Mouse (Mus musculus): ENCODE data around the gene Caln1. TPM values are rescaled to one million over a fixed set of nuclear protein-coding genes. Genes with fewer than 3 reads are reported as not detected.

The Caln1 gene
- polyA plus RNA-seq, 1 experiment from 2014 or later: 10.1 TPM

- no peak overlapping the region for H3K4me3 ChIP-seq
- no peak for ATAC-seq (ENCODE audit: low FRiP score)
- H3K9me3 ChIP-seq: no peaks in the 10 kb centered on the region
- no peak overlapping the region for H3K27ac ChIP-seq
- no peak overlapping the region for H3K4me2 ChIP-seq
- 91% methylated on average over 8 of the region's 8 CpGs for WGBS
- H3K27me3 ChIP-seq: no peaks in the 10 kb centered on the region
- no peaks in the 10 kb centered on the region for H3K4me1 ChIP-seq (replicated peaks)
- H3K36me3 ChIP-seq: no peaks in the 10 kb centered on the region
- H3K9ac ChIP-seq: no peak overlapping the region
These were observed 31.1 kb downstream of the Caln1 start for GRCm38 (mm10) chr5:130400136-130400917.

GRCm38 (mm10) chr5:130405201-130405600 lies 35.9 kb downstream of the Caln1 start:
- Histone ChIP-seq H3K9ac (no peak overlapping the region), H3K4me1 (replicated peaks) (no peaks in the 10 kb centered on the region), H3K9me3 (no peaks in the 10 kb centered on the region), H3K27ac (no peak overlapping the region), H3K4me3 (no peak overlapping the region), H3K27me3 (no peaks in the 10 kb centered on the region), H3K36me3 (no peaks in the 10 kb centered on the region), H3K4me2 (no peak overlapping the region)
- 18% methylated on average over 1 of the region's 1 CpGs for WGBS
- no peak for ATAC-seq (ENCODE audit: low FRiP score)

GRCm38 (mm10) chr5:130409706-130410105 lies 40.5 kb downstream of the Caln1 start:
- H3K4me2 ChIP-seq: no peak overlapping the region
- H3K27ac ChIP-seq: no peak overlapping the region
- WGBS: 92% methylated on average over 6 of the region's 6 CpGs
- ATAC-seq (ENCODE audit: low FRiP score): no peak
- no peak overlapping the region for H3K9ac ChIP-seq
- no peaks in the 10 kb centered on the region for H3K36me3 ChIP-seq
- no peaks in the 10 kb centered on the region for H3K27me3 ChIP-seq
- no peak overlapping the region for H3K4me3 ChIP-seq
- H3K9me3 ChIP-seq: peaks cover 7% of the 10 kb centered on the region; the same call in 1 of the 2 replicates
- no peaks in the 10 kb centered on the region for H3K4me1 ChIP-seq (replicated peaks)

DNA sequence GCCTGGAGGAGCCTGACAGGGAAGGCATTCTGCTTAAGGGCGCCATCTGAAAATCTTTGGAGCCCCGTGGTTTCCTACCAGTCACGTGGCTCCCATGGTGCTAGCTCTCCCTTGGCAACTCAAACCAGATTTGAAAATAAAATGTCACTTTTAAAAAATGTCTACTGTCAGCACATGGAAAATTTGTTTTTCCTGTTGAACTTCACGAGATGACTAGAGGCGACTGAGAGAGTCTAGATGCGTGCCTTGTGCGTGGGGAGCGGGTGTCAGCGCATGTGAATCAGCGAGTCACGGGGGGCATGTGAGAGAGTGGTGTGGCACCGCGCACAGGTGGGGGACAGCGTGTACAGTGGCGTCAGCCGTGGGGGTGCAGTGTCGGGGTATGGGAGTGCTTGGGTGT lies 42.3 kb downstream of the Caln1 start:
- ATAC-seq (ENCODE audit: low FRiP score): no peak
- 95% methylated on average over 17 of the region's 17 CpGs for WGBS

DNA sequence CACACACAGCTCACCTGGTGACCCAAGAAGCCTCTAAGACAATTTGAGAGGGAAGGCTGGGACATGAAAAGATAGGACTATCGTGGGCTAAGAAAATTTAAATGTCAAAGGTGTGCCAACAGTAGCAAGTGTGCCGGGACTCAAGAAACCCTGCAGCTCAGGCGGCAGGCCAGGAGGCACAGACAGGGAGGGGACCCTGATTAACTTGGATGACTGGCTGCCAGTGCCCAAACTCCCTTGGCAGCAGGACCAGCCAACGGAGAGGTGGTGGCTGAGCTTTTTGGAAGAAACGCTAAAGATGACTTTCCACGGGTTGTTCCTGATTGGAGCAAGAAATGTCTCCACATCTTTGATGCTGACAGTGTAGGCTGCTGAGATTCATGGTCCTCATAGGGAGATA lies 78.2 kb downstream of the Caln1 start:
- ATAC-seq (ENCODE audit: low FRiP score): no peak
- H3K4me1 ChIP-seq (replicated peaks): peaks cover 30% of the 10 kb centered on the region
- no peak overlapping the region for H3K4me2 ChIP-seq
- no peak overlapping the region for H3K27ac ChIP-seq
- peaks cover 55% of the 10 kb centered on the region for H3K27me3 ChIP-seq
- no peaks in the 10 kb centered on the region for H3K36me3 ChIP-seq
- WGBS: 40% methylated on average over 6 of the region's 6 CpGs
- H3K9ac ChIP-seq: no peak overlapping the region
- no peaks in the 10 kb centered on the region for H3K9me3 ChIP-seq
- no peak overlapping the region for H3K4me3 ChIP-seq

More for the DNA sequence above, 42.3 kb downstream of the Caln1 start:
- peaks cover 7% of the 10 kb centered on the region; the same call in 1 of the 2 replicates for H3K9me3 ChIP-seq
- no peak overlapping the region for H3K9ac ChIP-seq
- H3K4me3 ChIP-seq: no peak overlapping the region
- H3K4me2 ChIP-seq: no peak overlapping the region
- no peaks in the 10 kb centered on the region for H3K4me1 ChIP-seq (replicated peaks)
- H3K36me3 ChIP-seq: no peaks in the 10 kb centered on the region
- H3K27ac ChIP-seq: no peak overlapping the region
- H3K27me3 ChIP-seq: no peaks in the 10 kb centered on the region

- Histone ChIP-seq H3K36me3 (no peaks in the 10 kb centered on the region), H3K9ac (peak overlapping the region; percentile 78), H3K27ac (no peak overlapping the region), H3K9me3 (no peaks in the 10 kb centered on the region), H3K4me2 (peak overlapping the region; percentile 98), H3K4me1 (replicated peaks) (peaks cover 30% of the 10 kb centered on the region), H3K27me3 (peaks cover 55% of the 10 kb centered on the region), H3K4me3 (peak overlapping the region; percentile 63)
- under 1% methylated on average over 20 of the region's 20 CpGs for WGBS
- ATAC-seq (ENCODE audit: low FRiP score): peak; percentile 43
These were observed 79.2 kb downstream of the Caln1 start for GRCm38 (mm10) chr5:130448491-130448890.

DNA sequence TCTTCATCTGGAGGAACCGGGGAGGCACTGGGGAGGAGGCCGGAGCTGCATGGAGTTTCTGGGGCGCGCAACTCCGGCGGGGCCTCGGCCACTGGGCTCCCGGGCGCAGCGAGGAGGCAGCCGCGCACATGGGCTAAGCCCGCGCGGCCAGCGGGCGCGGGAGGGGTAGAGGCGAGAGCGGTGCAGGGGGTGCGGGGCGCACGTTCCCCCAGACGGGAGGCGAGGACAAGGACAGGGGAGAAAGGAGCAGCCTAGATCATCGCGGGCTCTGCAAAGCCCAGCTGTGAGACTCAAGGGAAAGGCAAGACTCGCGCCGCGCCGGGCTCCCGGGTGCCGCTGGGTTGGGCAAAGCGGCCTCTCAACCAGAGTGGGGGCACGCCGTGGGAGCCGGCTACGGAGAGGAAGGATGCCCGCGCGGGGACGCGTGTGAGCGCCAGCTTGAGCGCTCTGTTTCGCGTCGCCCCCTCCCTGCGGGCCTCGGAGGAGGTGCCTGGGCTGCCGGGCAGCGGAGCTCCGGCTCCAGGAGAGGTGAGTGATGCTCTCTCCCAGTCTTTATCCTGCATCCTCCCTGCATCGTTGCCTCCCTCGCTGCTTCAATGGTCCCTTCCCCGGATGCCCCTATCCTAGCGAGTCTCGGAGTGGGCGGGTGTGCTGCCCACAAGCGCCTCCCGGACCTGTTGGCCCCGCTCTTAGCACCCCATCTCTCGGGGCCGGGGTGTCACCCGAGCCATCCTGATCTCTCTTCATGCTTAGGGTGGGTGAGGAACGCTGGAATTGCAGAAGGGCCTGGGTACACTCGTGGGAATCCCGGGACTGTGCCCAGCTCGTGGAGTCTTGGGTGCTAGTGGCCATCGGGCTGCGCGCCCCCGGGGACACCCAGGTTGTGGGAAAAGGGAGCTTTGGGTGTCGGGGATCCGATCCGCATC lies 79.9 kb downstream of the Caln1 start:
- H3K4me2 ChIP-seq: peak overlapping the region; percentile 98
- no peaks in the 10 kb centered on the region for H3K9me3 ChIP-seq
- under 1% methylated on average over 72 of the region's 77 CpGs for WGBS
- peak overlapping the region; percentile 78 for H3K9ac ChIP-seq
- peak; percentile 75 for ATAC-seq (ENCODE audit: low FRiP score)
- H3K4me3 ChIP-seq: peak overlapping the region; percentile 63
- peaks cover 55% of the 10 kb centered on the region for H3K27me3 ChIP-seq
- no peak overlapping the region for H3K27ac ChIP-seq
- H3K4me1 ChIP-seq (replicated peaks): peaks cover 30% of the 10 kb centered on the region
- no peaks in the 10 kb centered on the region for H3K36me3 ChIP-seq

DNA sequence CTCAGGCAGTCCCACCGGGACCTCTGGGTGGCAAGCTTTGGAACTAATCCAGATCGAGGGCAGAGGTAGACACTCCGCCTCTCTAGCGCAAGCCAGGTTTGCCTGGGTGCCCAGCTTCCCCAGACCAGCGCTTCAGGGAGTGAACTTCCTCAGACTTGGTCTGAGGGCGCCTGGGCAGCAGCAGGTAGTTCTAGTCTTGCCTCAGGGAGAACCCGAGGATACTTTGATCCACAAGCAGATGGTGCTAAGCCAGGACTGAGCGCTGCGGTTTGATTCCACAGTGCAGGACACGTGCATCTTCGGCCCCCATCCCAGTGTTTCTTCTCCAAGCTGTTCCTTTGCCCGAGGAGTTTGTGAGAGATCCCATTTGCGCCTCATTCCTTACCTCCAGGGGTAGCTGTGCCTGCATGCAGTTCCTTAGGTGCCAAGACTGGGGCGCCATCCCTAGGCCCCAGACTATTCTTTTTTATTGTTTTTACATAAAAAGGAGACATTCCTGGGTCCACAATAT lies 80.8 kb downstream of the Caln1 start:
- peak overlapping the region; percentile 63 for H3K4me3 ChIP-seq
- peak overlapping the region; percentile 78 for H3K9ac ChIP-seq
- WGBS: 7% methylated on average over 14 of the region's 14 CpGs
- H3K27ac ChIP-seq: no peak overlapping the region
- no peaks in the 10 kb centered on the region for H3K9me3 ChIP-seq
- peak overlapping the region; percentile 98 for H3K4me2 ChIP-seq
- ATAC-seq (ENCODE audit: low FRiP score): no peak
- peaks cover 30% of the 10 kb centered on the region for H3K4me1 ChIP-seq (replicated peaks)
- peaks cover 55% of the 10 kb centered on the region for H3K27me3 ChIP-seq
- no peaks in the 10 kb centered on the region for H3K36me3 ChIP-seq

DNA sequence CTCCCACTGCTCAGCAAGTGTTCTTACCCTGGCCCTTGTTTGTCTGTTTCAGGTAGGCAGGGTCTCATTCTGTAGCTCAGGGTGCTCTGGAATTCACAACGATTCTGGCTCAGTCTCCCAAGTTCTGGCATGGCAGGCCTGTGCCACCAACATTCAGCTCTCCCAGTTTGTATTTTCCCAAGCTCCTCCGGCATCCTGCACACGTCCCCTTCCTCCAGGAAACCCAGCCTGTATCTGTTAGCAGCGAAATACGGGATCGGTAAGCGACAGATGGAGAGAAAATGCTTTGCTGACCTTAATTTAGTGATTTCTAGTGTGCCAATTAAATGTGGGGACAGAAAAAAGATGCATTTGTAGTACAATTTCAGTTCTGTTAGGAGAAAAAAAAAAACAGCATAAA lies 88.8 kb downstream of the Caln1 start:
- no peak overlapping the region for H3K9ac ChIP-seq
- no peaks in the 10 kb centered on the region for H3K36me3 ChIP-seq
- 89% methylated on average over 7 of the region's 7 CpGs for WGBS
- no peak overlapping the region for H3K27ac ChIP-seq
- no peaks in the 10 kb centered on the region for H3K4me1 ChIP-seq (replicated peaks)
- H3K4me3 ChIP-seq: no peak overlapping the region
- no peak overlapping the region for H3K4me2 ChIP-seq
- H3K27me3 ChIP-seq: no peaks in the 10 kb centered on the region
- H3K9me3 ChIP-seq: no peaks in the 10 kb centered on the region
- ATAC-seq (ENCODE audit: low FRiP score): no peak

- H3K27ac ChIP-seq: no peak overlapping the region
- WGBS: 75% methylated on average over 10 of the region's 10 CpGs
- H3K27me3 ChIP-seq: no peaks in the 10 kb centered on the region
- ATAC-seq (ENCODE audit: low FRiP score): no peak
- H3K4me1 ChIP-seq (replicated peaks): no peaks in the 10 kb centered on the region
- no peak overlapping the region for H3K4me2 ChIP-seq
- H3K4me3 ChIP-seq: no peak overlapping the region
- H3K9me3 ChIP-seq: peaks cover 7% of the 10 kb centered on the region
- no peak overlapping the region for H3K9ac ChIP-seq
- H3K36me3 ChIP-seq: no peaks in the 10 kb centered on the region
These were observed 103.0 kb downstream of the Caln1 start for GRCm38 (mm10) chr5:130472209-130472608.

- H3K36me3 ChIP-seq: no peaks in the 10 kb centered on the region
- H3K9me3 ChIP-seq: no peaks in the 10 kb centered on the region
- 85% methylated on average over 6 of the region's 6 CpGs for WGBS
- H3K4me2 ChIP-seq: no peak overlapping the region
- no peak overlapping the region for H3K4me3 ChIP-seq
- H3K9ac ChIP-seq: no peak overlapping the region
- H3K4me1 ChIP-seq (replicated peaks): no peaks in the 10 kb centered on the region
- no peak for ATAC-seq (ENCODE audit: low FRiP score)
- no peaks in the 10 kb centered on the region for H3K27me3 ChIP-seq
- no peak overlapping the region for H3K27ac ChIP-seq
These were observed 105.6 kb downstream of the Caln1 start for GRCm38 (mm10) chr5:130474876-130475275.

- no peak overlapping the region for H3K4me2 ChIP-seq
- H3K27me3 ChIP-seq: no peaks in the 10 kb centered on the region
- H3K27ac ChIP-seq: no peak overlapping the region
- H3K9ac ChIP-seq: no peak overlapping the region
- ATAC-seq (ENCODE audit: low FRiP score): no peak
- no peaks in the 10 kb centered on the region for H3K4me1 ChIP-seq (replicated peaks)
- WGBS: 76% methylated on average over 12 of the region's 12 CpGs
- H3K9me3 ChIP-seq: no peaks in the 10 kb centered on the region
- H3K36me3 ChIP-seq: no peaks in the 10 kb centered on the region
- H3K4me3 ChIP-seq: no peak overlapping the region
These were observed 107.5 kb downstream of the Caln1 start for GRCm38 (mm10) chr5:130476741-130477140.
